Mouse (Mus musculus): Measurements from ENCODE around the gene Rab23. TPM values are rescaled to one million over a fixed set of nuclear protein-coding genes. Genes with fewer than 3 reads are reported as not detected.

Gene Rab23
- polyA plus RNA-seq (2016; fragmentation: Nextera tagmentation; extraction: Ambion mirVana) = 36.9 and 39.1 TPM in 2 replicates

GRCm38 (mm10) chr1:33719733-33720225, at the start of gene Rab23:
Gene Rab23, plus strand, starts transcription at chr1:33719887.
- Histone ChIP-seq H3K27me3 (no peaks in the 10 kb centered on the region), H3K9me3 (no peaks in the 10 kb centered on the region), H3K36me3 (peaks cover 25% of the 10 kb centered on the region), H3K4me3 (peak within 1 kb of the TSS; percentile 82), H3K27ac (peak within 1 kb of the TSS; percentile 95), H3K4me2 (replicated peaks) (peak within 1 kb of the TSS; percentile 56), H3K9ac (peak within 1 kb of the TSS; percentile 91), H3K4me1 (peaks cover 5% of the 10 kb centered on the region; the same call in 1 of the 2 replicates)
- ATAC-seq (ENCODE audit: insufficient number of reproducible peaks, insufficient read depth, low FRiP score, low TSS enrichment) = peak; percentile 90
- WGBS = 1% methylated on average over 52 of the region's 54 CpGs

GRCm38 (mm10) chr1:33670164-33670616, 49.5 kb upstream of the Rab23 start:
- WGBS = under 1% methylated on average over 37 of the region's 37 CpGs
- H3K27me3 ChIP-seq = no peaks in the 10 kb centered on the region
- H3K9ac ChIP-seq = peak overlapping the region; percentile 46
- peaks cover 19% of the 10 kb centered on the region; the same call in 1 of the 2 replicates for H3K36me3 ChIP-seq
- peaks cover 10% of the 10 kb centered on the region for H3K4me1 ChIP-seq
- H3K9me3 ChIP-seq = no peaks in the 10 kb centered on the region
- peak overlapping the region; percentile 26 for H3K27ac ChIP-seq
- H3K4me2 ChIP-seq (replicated peaks) = peak overlapping the region; percentile 82
- peak overlapping the region; percentile 77 for H3K4me3 ChIP-seq
- peak; percentile 29; the same call in 1 of the 2 replicates for ATAC-seq (ENCODE audit: insufficient number of reproducible peaks, insufficient read depth, low FRiP score, low TSS enrichment)

DNA sequence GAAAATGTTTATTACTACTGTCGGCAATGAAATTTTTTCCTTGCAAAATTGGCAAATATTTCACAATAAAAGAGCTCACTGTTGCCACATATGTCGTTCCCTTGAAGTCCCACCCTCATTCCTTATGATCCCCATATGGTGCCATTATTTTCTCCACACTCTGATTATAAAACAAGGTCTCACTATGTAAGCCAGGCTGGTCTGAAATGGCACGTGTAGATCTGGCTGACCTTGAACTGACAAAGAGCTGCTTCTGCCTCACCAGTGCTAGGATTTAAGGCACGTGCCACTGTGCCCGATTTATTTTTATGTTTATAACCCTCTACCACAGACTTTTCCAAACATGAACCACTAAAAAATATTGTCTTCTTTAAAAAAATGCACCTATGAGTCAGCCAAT, 48.2 kb upstream of the Rab23 start:
- H3K9ac ChIP-seq = no peak overlapping the region
- peaks cover 9% of the 10 kb centered on the region; the same call in 1 of the 2 replicates for H3K36me3 ChIP-seq
- no peaks in the 10 kb centered on the region for H3K27me3 ChIP-seq
- H3K4me1 ChIP-seq = peaks cover 10% of the 10 kb centered on the region
- 76% methylated on average over 5 of the region's 5 CpGs for WGBS
- H3K4me2 ChIP-seq (replicated peaks) = no peak overlapping the region
- H3K4me3 ChIP-seq = no peak overlapping the region
- H3K9me3 ChIP-seq = no peaks in the 10 kb centered on the region
- ATAC-seq (ENCODE audit: insufficient number of reproducible peaks, insufficient read depth, low FRiP score, low TSS enrichment) = no peak
- H3K27ac ChIP-seq = no peak overlapping the region

GRCm38 (mm10) chr1:33672083-33672482, 47.6 kb upstream of the Rab23 start:
- peaks cover 7% of the 10 kb centered on the region; the same call in 1 of the 2 replicates for H3K36me3 ChIP-seq
- no peak overlapping the region for H3K9ac ChIP-seq
- H3K4me2 ChIP-seq (replicated peaks) = no peak overlapping the region
- H3K4me1 ChIP-seq = peaks cover 10% of the 10 kb centered on the region
- no peak for ATAC-seq (ENCODE audit: insufficient number of reproducible peaks, insufficient read depth, low FRiP score, low TSS enrichment)
- WGBS = 70% methylated on average over 3 of the region's 3 CpGs
- H3K4me3 ChIP-seq = no peak overlapping the region
- H3K27me3 ChIP-seq = no peaks in the 10 kb centered on the region
- no peaks in the 10 kb centered on the region for H3K9me3 ChIP-seq
- no peak overlapping the region for H3K27ac ChIP-seq

- Histone ChIP-seq H3K9ac (no peak overlapping the region), H3K4me2 (replicated peaks) (no peak overlapping the region), H3K4me1 (peaks cover 10% of the 10 kb centered on the region), H3K36me3 (peaks cover 2% of the 10 kb centered on the region; the same call in 1 of the 2 replicates), H3K27me3 (no peaks in the 10 kb centered on the region), H3K27ac (no peak overlapping the region), H3K4me3 (no peak overlapping the region), H3K9me3 (no peaks in the 10 kb centered on the region)
- 24% methylated on average over 3 of the region's 3 CpGs for WGBS
- no peak for ATAC-seq (ENCODE audit: insufficient number of reproducible peaks, insufficient read depth, low FRiP score, low TSS enrichment)
Observed at GRCm38 (mm10) chr1:33672514-33672913, 47.2 kb upstream of the Rab23 start.

- no peak overlapping the region for H3K4me3 ChIP-seq
- H3K27me3 ChIP-seq = no peaks in the 10 kb centered on the region
- H3K36me3 ChIP-seq = no peaks in the 10 kb centered on the region
- no peak overlapping the region for H3K9ac ChIP-seq
- H3K4me1 ChIP-seq = peaks cover 8% of the 10 kb centered on the region
- H3K4me2 ChIP-seq (replicated peaks) = no peak overlapping the region
- H3K9me3 ChIP-seq = no peaks in the 10 kb centered on the region
- no peak overlapping the region for H3K27ac ChIP-seq
- ATAC-seq (ENCODE audit: insufficient number of reproducible peaks, insufficient read depth, low FRiP score, low TSS enrichment) = no peak
- 60% methylated on average over 17 of the region's 17 CpGs for WGBS
Observed at GRCm38 (mm10) chr1:33673158-33673960, 46.3 kb upstream of the Rab23 start.

- H3K9me3 ChIP-seq = no peaks in the 10 kb centered on the region
- WGBS = 42% methylated on average over 3 of the region's 4 CpGs
- no peaks in the 10 kb centered on the region for H3K27me3 ChIP-seq
- H3K36me3 ChIP-seq = no peaks in the 10 kb centered on the region
- H3K4me2 ChIP-seq (replicated peaks) = no peak overlapping the region
- H3K4me1 ChIP-seq = no peaks in the 10 kb centered on the region
- ATAC-seq (ENCODE audit: insufficient number of reproducible peaks, insufficient read depth, low FRiP score, low TSS enrichment) = no peak
- H3K4me3 ChIP-seq = no peak overlapping the region
- H3K9ac ChIP-seq = no peak overlapping the region
- H3K27ac ChIP-seq = no peak overlapping the region
Observed at GRCm38 (mm10) chr1:33680435-33680834, 39.3 kb upstream of the Rab23 start.

DNA sequence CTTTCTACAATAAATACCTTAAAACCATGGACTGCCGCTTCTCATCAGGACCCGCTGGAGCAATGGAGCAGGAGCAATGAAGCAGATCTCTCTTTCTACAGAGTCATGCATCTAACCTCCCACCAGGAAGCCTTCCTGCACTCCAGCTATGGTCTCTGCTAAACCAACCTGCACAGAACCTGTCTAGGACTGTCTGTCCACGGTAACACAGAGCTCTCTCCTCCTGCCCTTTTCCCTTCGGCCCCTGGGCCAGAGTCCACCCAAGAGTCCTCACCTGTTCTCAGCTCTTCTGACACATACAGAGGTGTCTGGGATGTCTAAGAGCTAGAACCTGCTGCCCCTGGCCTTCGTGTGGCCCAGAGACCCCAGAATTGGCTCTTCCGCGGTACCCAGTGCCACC, 38.8 kb upstream of the Rab23 start:
- ATAC-seq (ENCODE audit: insufficient number of reproducible peaks, insufficient read depth, low FRiP score, low TSS enrichment) = no peak
- Histone ChIP-seq H3K9ac (no peak overlapping the region), H3K4me1 (no peaks in the 10 kb centered on the region), H3K27ac (no peak overlapping the region), H3K27me3 (no peaks in the 10 kb centered on the region), H3K4me3 (no peak overlapping the region), H3K9me3 (no peaks in the 10 kb centered on the region), H3K4me2 (replicated peaks) (no peak overlapping the region), H3K36me3 (no peaks in the 10 kb centered on the region)
- WGBS = 92% methylated on average over 7 of the region's 7 CpGs

GRCm38 (mm10) chr1:33684459-33684858, 35.2 kb upstream of the Rab23 start:
- Histone ChIP-seq H3K4me3 (no peak overlapping the region), H3K36me3 (no peaks in the 10 kb centered on the region), H3K9me3 (no peaks in the 10 kb centered on the region), H3K27ac (no peak overlapping the region), H3K9ac (no peak overlapping the region), H3K27me3 (no peaks in the 10 kb centered on the region), H3K4me2 (replicated peaks) (no peak overlapping the region), H3K4me1 (no peaks in the 10 kb centered on the region)
- 68% methylated on average over 8 of the region's 8 CpGs for WGBS
- ATAC-seq (ENCODE audit: insufficient number of reproducible peaks, insufficient read depth, low FRiP score, low TSS enrichment) = no peak

GRCm38 (mm10) chr1:33688810-33689209, 30.9 kb upstream of the Rab23 start:
- WGBS = 40% methylated on average over 2 of the region's 2 CpGs
- no peak for ATAC-seq (ENCODE audit: insufficient number of reproducible peaks, insufficient read depth, low FRiP score, low TSS enrichment)
- H3K27ac ChIP-seq = no peak overlapping the region

DNA sequence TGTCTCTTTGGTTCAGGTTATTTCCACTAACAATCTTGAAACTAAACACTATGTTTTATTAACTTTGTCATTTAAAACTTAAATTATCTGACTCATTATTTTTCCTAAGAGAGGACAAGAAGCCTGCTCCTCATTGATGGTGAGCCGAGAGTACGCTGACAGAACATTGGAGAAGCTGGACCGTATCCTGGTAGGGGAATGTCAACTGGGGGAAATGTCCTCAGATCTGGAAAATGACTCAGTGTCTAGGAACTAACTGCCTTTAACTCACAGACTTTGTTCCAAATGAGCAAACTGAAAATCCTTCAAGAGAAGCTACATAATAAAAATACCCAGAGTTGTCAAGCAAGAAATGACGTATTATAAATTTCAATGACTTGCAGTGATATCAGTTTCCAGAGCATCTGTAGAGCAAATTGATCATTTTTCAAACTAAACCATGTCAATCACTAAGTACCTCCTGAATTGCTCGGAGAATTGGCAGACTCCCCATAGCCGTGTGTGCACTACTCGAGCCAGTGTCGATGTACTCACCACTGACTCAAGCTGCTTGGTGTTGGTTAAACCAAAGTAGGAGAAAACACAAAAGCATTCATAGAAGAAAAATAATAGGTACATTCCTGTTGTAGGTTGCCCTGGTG, 30.1 kb upstream of the Rab23 start:
- no peak for ATAC-seq (ENCODE audit: insufficient number of reproducible peaks, insufficient read depth, low FRiP score, low TSS enrichment)
- WGBS = 81% methylated on average over 8 of the region's 8 CpGs
- H3K36me3 ChIP-seq = no peaks in the 10 kb centered on the region
- H3K27ac ChIP-seq = no peak overlapping the region
- H3K27me3 ChIP-seq = no peaks in the 10 kb centered on the region
- H3K9ac ChIP-seq = no peak overlapping the region
- no peaks in the 10 kb centered on the region for H3K4me1 ChIP-seq
- H3K4me3 ChIP-seq = no peak overlapping the region
- no peaks in the 10 kb centered on the region for H3K9me3 ChIP-seq
- H3K4me2 ChIP-seq (replicated peaks) = no peak overlapping the region

More at GRCm38 (mm10) chr1:33688810-33689209, 30.9 kb upstream of the Rab23 start:
- H3K9ac ChIP-seq = no peak overlapping the region
- no peaks in the 10 kb centered on the region for H3K4me1 ChIP-seq
- no peaks in the 10 kb centered on the region for H3K27me3 ChIP-seq
- H3K36me3 ChIP-seq = no peaks in the 10 kb centered on the region
- no peak overlapping the region for H3K4me2 ChIP-seq (replicated peaks)
- no peak overlapping the region for H3K4me3 ChIP-seq
- no peaks in the 10 kb centered on the region for H3K9me3 ChIP-seq

GRCm38 (mm10) chr1:33690087-33690448, 29.6 kb upstream of the Rab23 start:
- no peaks in the 10 kb centered on the region for H3K36me3 ChIP-seq
- H3K9ac ChIP-seq = no peak overlapping the region
- H3K4me2 ChIP-seq (replicated peaks) = no peak overlapping the region
- H3K27me3 ChIP-seq = no peaks in the 10 kb centered on the region
- no peak overlapping the region for H3K4me3 ChIP-seq
- H3K4me1 ChIP-seq = no peaks in the 10 kb centered on the region
- H3K9me3 ChIP-seq = no peaks in the 10 kb centered on the region
- no peak overlapping the region for H3K27ac ChIP-seq
- ATAC-seq (ENCODE audit: insufficient number of reproducible peaks, insufficient read depth, low FRiP score, low TSS enrichment) = no peak
- 54% methylated on average over 4 of the region's 4 CpGs for WGBS
